Mouse (Mus musculus) megakaryocyte, embryonic 14.5 days (primary cell): ENCODE measurements at regions not wholly inside any gene's neighbourhood (a gene's known extent, or its start where the extent isn't known, plus 50 kb on each side); places are given as distances from the start of the nearest gene placed in this dataset.

ENCODE experiments used
- FLI1 ChIP-seq: IDR thresholded peaks from 2 replicates; pipeline ENCODE4 v1.6.1; 2012; ENCODE audit warnings: low read length, inconsistent platforms, mixed read lengths
- GATA1 ChIP-seq: IDR thresholded peaks from 3 replicates; pipeline ENCODE4 v1.6.1; 2012; ENCODE audit warnings: mixed read lengths, low read length, inconsistent platforms, borderline replicate concordance

DNA sequence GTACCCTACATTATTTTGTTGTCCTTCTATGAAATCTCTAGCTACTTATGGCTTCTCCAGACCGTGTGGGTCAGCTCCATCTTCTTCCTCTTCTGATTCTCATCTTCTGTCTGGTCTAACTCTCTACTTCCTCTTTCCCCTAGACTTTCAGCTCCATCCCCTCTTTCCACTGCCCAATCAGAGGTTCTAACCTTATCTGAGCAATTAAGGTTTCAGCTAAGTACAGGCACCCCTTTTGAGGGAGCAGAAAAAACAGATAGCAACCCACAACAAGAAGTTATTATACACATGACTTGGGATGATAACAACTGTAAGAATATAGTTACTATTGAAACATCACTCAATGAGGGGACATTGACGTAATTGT, 136.8 kb upstream of the Meis1 start:
- TF ChIP-seq GATA1 (no peak), FLI1 (no peak)
